In genomic region chr9:55938618-55938985, GRCm38 (mm10) we compare ENCODE assay signal across 8 mouse cellular contexts. TPM values are rescaled to one million over a fixed set of nuclear protein-coding genes. Genes with fewer than 3 reads are reported as not detected.
DNase-seq lines count a peak whose midpoint lies in the region; ATAC-seq and TF ChIP-seq lines count a peak whose summit lies in the region.

No protein-coding gene starts in this region.

- no peak for DNase-seq in lung, adult 18-20 months
- no peak for DNase-seq in hindbrain, postnatal 0 days (ENCODE audit: low spot score)
- no peak for DNase-seq in spleen, adult 12 weeks (ENCODE audit: low spot score)
- DNase-seq in right cerebral cortex, adult 18-20 months = no peak
- DNase-seq in urinary bladder, adult 18-20 months (ENCODE audit: low spot score in 2 of 2) = no peak

- H3K79me2 ChIP-seq in myocyte (ENCODE audit: control insufficient read depth, insufficient read depth) = no peaks in the 10 kb centered on the region

- H3K9me3 ChIP-seq in lung, embryonic 16.5 days (ENCODE audit: control insufficient read depth, low read length) = no peaks in the 10 kb centered on the region
- no peaks in the 10 kb centered on the region for H3K9me3 ChIP-seq in embryonic facial prominence, embryonic 12.5 days
- no peaks in the 10 kb centered on the region for H3K9me3 ChIP-seq in hindbrain, postnatal 0 days (ENCODE audit: low read length)

- H3K4me1 ChIP-seq in lung, embryonic 16.5 days (replicated peaks; ENCODE audit: control insufficient read depth, insufficient read depth, low read length) = peaks cover 16% of the 10 kb centered on the region
- H3K4me1 ChIP-seq in embryonic facial prominence, embryonic 12.5 days = peaks cover 13% of the 10 kb centered on the region
- peaks cover 18% of the 10 kb centered on the region for H3K4me1 ChIP-seq in hindbrain, postnatal 0 days (ENCODE audit: insufficient read depth, low read length)

- ATAC-seq in lung, embryonic 16.5 days (ENCODE audit: low read depth) = no peak
- no peak for ATAC-seq in embryonic facial prominence, embryonic 12.5 days (ENCODE audit: insufficient number of reproducible peaks, insufficient read depth, low FRiP score, low TSS enrichment)
- no peak for ATAC-seq in hindbrain, postnatal 0 days

- no peak for TF ChIP-seq POLR2A in myocyte (IDR thresholded peaks at IDR 0.05; ENCODE audit: insufficient read length, low read depth)

- H3K9ac ChIP-seq in lung, embryonic 16.5 days (ENCODE audit: low read length) = peak overlapping the region; percentile 96
- peak overlapping the region; percentile 77 for H3K9ac ChIP-seq in embryonic facial prominence, embryonic 12.5 days
- peak overlapping the region; percentile 80 for H3K9ac ChIP-seq in hindbrain, postnatal 0 days (replicated peaks; ENCODE audit: low read length)

- H3K27me3 ChIP-seq in lung, embryonic 16.5 days (ENCODE audit: control insufficient read depth, insufficient read depth, low read depth, low read length) = no peaks in the 10 kb centered on the region
- no peaks in the 10 kb centered on the region for H3K27me3 ChIP-seq in embryonic facial prominence, embryonic 12.5 days
- H3K27me3 ChIP-seq in hindbrain, postnatal 0 days (ENCODE audit: insufficient read depth, low read length) = no peaks in the 10 kb centered on the region
- H3K27me3 ChIP-seq in myocyte (ENCODE audit: control insufficient read depth, insufficient read depth, insufficient read length) = no peaks in the 10 kb centered on the region

- H3ac ChIP-seq in myocyte (ENCODE audit: control insufficient read depth, insufficient read length) = peak overlapping the region; percentile 54

- peak overlapping the region; percentile 57; the same call in 1 of the 2 replicates for H3K27ac ChIP-seq in lung, embryonic 16.5 days (ENCODE audit: low read length)
- no peak overlapping the region; the same call in 1 of the 2 replicates for H3K27ac ChIP-seq in embryonic facial prominence, embryonic 12.5 days
- H3K27ac ChIP-seq in hindbrain, postnatal 0 days = no peak overlapping the region

- H3K4me3 ChIP-seq in lung, embryonic 16.5 days (ENCODE audit: low read length) = peak overlapping the region; percentile 88
- H3K4me3 ChIP-seq in embryonic facial prominence, embryonic 12.5 days = peak overlapping the region; percentile 75
- H3K4me3 ChIP-seq in hindbrain, postnatal 0 days (ENCODE audit: low read length) = peak overlapping the region; percentile 85
- peak overlapping the region; percentile 51 for H3K4me3 ChIP-seq in myocyte

- H3K4me2 ChIP-seq in lung, embryonic 16.5 days (ENCODE audit: low read depth, low read length) = peak overlapping the region; percentile 72
- H3K4me2 ChIP-seq in embryonic facial prominence, embryonic 12.5 days (replicated peaks) = peak overlapping the region; percentile 61
- peak overlapping the region; percentile 60 for H3K4me2 ChIP-seq in hindbrain, postnatal 0 days (ENCODE audit: low read depth, low read length)
- peak overlapping the region; percentile 99 for H3K4me2 ChIP-seq in myocyte (ENCODE audit: low read depth)

- no peaks in the 10 kb centered on the region for H3K36me3 ChIP-seq in lung, embryonic 16.5 days (ENCODE audit: control insufficient read depth, insufficient read depth, low read length)
- H3K36me3 ChIP-seq in embryonic facial prominence, embryonic 12.5 days = no peaks in the 10 kb centered on the region
- H3K36me3 ChIP-seq in hindbrain, postnatal 0 days (ENCODE audit: insufficient read depth, low read length) = no peaks in the 10 kb centered on the region
- H3K36me3 ChIP-seq in myocyte (ENCODE audit: control insufficient read depth, insufficient read depth) = no peaks in the 10 kb centered on the region

- 34% methylated on average over 6 of the region's 6 CpGs for WGBS in lung, embryonic 16.5 days
- whole genome bisulfite sequencing in embryonic facial prominence, embryonic 12.5 days = 63% methylated on average over 6 of the region's 6 CpGs
- 53% methylated on average over 6 of the region's 6 CpGs for WGBS in hindbrain, postnatal 0 days

- no peak for TF ChIP-seq CTCF in hindbrain, postnatal 0 days (IDR thresholded peaks at IDR 0.05; ENCODE audit: low read depth)

TF ChIP-seq in myocyte, 11 proteins besides CTCF, POLR2A, EP300 and RAD21:
- TF ChIP-seq TCF12 (IDR thresholded peaks at IDR 0.05; ENCODE audit: insufficient read depth, poor library complexity, severe bottlenecking) = peak; percentile 19
- TF ChIP-seq POLR2AphosphoS2 (IDR thresholded peaks at IDR 0.05; ENCODE audit: insufficient read length, low read depth) = no peak
- no peak for TF ChIP-seq MYOG (IDR thresholded peaks at IDR 0.05; ENCODE audit: control insufficient read depth in 1 of 3, insufficient read depth in 1 of 3, insufficient read length in 2 of 3, low read depth in 2 of 3)
- no peak for TF ChIP-seq TCF3 (IDR thresholded peaks at IDR 0.05; ENCODE audit: insufficient read length, low read depth)
- TF ChIP-seq SRF (IDR thresholded peaks at IDR 0.05; ENCODE audit: control insufficient read depth, insufficient read length, low read depth) = no peak
- no peak for TF ChIP-seq REST (IDR thresholded peaks at IDR 0.05; ENCODE audit: insufficient read depth, insufficient read length)
- TF ChIP-seq MAX (IDR thresholded peaks at IDR 0.05; ENCODE audit: low read depth) = no peak
- no peak for TF ChIP-seq USF1 (IDR thresholded peaks at IDR 0.05; ENCODE audit: low read depth)
- peak in 2 of 3 experiments; percentile 30 to 75 for TF ChIP-seq MYOD1 (IDR thresholded peaks at IDR 0.05; ENCODE audit: control insufficient read depth in 1 of 3, insufficient read length in 2 of 3, low read depth in 2 of 3)
- TF ChIP-seq E2F4 (IDR thresholded peaks at IDR 0.05; ENCODE audit: insufficient read depth) = no peak
- no peak for TF ChIP-seq CEBPB (IDR thresholded peaks at IDR 0.05; ENCODE audit: insufficient read depth, poor library complexity, severe bottlenecking)

RNA-seq across cellular contexts. Expression of gene Scaper, which starts 0.7 kb away (rescaled TPM):
- 7.3 and 7.7 TPM in 2 replicates for polyA plus RNA-seq in lung, embryonic 16.5 days (2015; fragmentation: Nextera tagmentation; extraction: Ambion mirVana)
- polyA plus RNA-seq in embryonic facial prominence, embryonic 12.5 days (2016; fragmentation: Nextera tagmentation; extraction: Ambion mirVana) = 14.4 and 15.1 TPM in 2 replicates
- total RNA-seq in hindbrain, postnatal 0 days (2014; rRNA removed) = 25.9 and 31.8 TPM in 2 replicates
- polyA plus RNA-seq in hindbrain, postnatal 0 days (2015; fragmentation: Nextera tagmentation; extraction: Ambion mirVana) = 28.9 and 29.9 TPM in 2 replicates
- 1.5 TPM for polyA plus RNA-seq in myocyte (2012; fragmentation: generic; extraction: Trizol)
